9 mouse cellular contexts compared by ENCODE assay signal in the genomic region with DNA sequence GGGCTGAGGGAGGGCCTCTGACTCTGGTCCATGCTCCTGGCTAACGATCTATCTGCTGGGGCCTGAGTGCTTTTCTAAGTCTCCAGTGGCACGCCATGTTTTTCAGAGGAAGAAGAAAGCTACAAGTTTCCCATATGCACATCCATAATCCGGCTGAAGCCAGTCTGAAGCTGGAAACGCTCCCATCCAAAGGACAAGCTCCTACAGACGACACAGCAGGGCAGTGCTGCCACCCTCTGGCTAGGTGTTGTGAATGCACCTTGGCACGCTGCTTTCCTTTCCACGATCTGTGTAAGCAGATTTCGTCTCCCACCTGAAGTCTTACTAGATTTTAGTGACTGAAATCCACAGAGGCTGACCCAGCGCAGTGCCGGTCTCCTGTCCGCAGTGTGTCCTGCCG. TPM values are rescaled to one million over a fixed set of nuclear protein-coding genes. Genes with fewer than 3 reads are reported as not detected.
A peak's percentile ranks its signal among the peaks of the same experiment; 100 is the strongest.
DNase-seq lines count a peak whose midpoint lies in the region; ATAC-seq and TF ChIP-seq lines count a peak whose summit lies in the region.
"Had no signal": no experiment of that assay in that cellular context is flagged by ENCODE, and none has a peak within 500 bp of the region (broad histone marks: within the 10 kb centered on the region; RNA-seq: fewer than 3 reads in every experiment).

No protein-coding gene starts in this region.

- peaks cover 5% of the 10 kb centered on the region; the same call in 1 of the 2 replicates for H3K36me3 ChIP-seq in intestine, embryonic 16.5 days (ENCODE audit: control insufficient read depth, insufficient read depth, low read length)
- peaks cover 77% of the 10 kb centered on the region for H3K36me3 ChIP-seq in midbrain, embryonic 12.5 days
- peaks cover 39% of the 10 kb centered on the region for H3K36me3 ChIP-seq in small intestine, adult 2 months (ENCODE audit: control insufficient read depth, insufficient read depth, low read length)

- ATAC-seq in intestine, embryonic 16.5 days: peak; percentile 80
- peak; percentile 38; the same call in 1 of the 2 replicates for ATAC-seq in midbrain, embryonic 12.5 days (ENCODE audit: low FRiP score, low read depth)
- ATAC-seq: Patski had no signal

- no peaks in the 10 kb centered on the region for H3K27me3 ChIP-seq in intestine, embryonic 16.5 days (replicated peaks; ENCODE audit: control insufficient read depth, insufficient read depth, low read length)
- no peaks in the 10 kb centered on the region for H3K27me3 ChIP-seq in midbrain, embryonic 12.5 days
- no peaks in the 10 kb centered on the region for H3K27me3 ChIP-seq in small intestine, adult 2 months (ENCODE audit: control insufficient read depth, insufficient read depth, low read length)
- H3K27me3 ChIP-seq: Patski had no signal

- H3K9ac ChIP-seq in intestine, embryonic 16.5 days (ENCODE audit: low read depth, low read length): peak overlapping the region; percentile 40
- peak overlapping the region; percentile 28; the same call in 1 of the 2 replicates for H3K9ac ChIP-seq in midbrain, embryonic 12.5 days (replicated peaks)

- H3K27ac ChIP-seq in intestine, embryonic 16.5 days (ENCODE audit: low read length): no peak overlapping the region
- 0 out of 2 replicates have a peak overlapping the region, but pooled peaks have one; percentile 35 for H3K27ac ChIP-seq in midbrain, embryonic 12.5 days (replicated peaks)
- no peak overlapping the region for H3K27ac ChIP-seq in small intestine, adult 2 months (ENCODE audit: insufficient read depth, low read depth, low read length)

- DNase-seq in urinary bladder, adult 18-20 months (ENCODE audit: low spot score in 2 of 2): peak; percentile 61 to 62
- DNase-seq in urinary bladder, postnatal 10 days (ENCODE audit: low spot score): no peak
- DNase-seq in embryo, embryonic 11.5 days (ENCODE audit: low read depth, low spot score): peak; percentile 55
- DNase-seq in gastrocnemius, postnatal 25 days: peak; percentile 60
- peak; percentile 92 to 97 for DNase-seq in left cerebral cortex, postnatal 14 days (ENCODE audit: low spot score in 2 of 2)

- no peaks in the 10 kb centered on the region for H3K9me3 ChIP-seq in intestine, embryonic 16.5 days (ENCODE audit: control insufficient read depth, low read length)
- H3K9me3 ChIP-seq in midbrain, embryonic 12.5 days: no peaks in the 10 kb centered on the region

- H3K4me2 ChIP-seq in intestine, embryonic 16.5 days (ENCODE audit: low read depth, low read length): no peak overlapping the region
- H3K4me2 ChIP-seq in midbrain, embryonic 12.5 days (replicated peaks): no peak overlapping the region

- H3K4me1 ChIP-seq in intestine, embryonic 16.5 days (ENCODE audit: control insufficient read depth, insufficient read depth, low read length): no peaks in the 10 kb centered on the region
- H3K4me1 ChIP-seq in midbrain, embryonic 12.5 days: no peaks in the 10 kb centered on the region
- no peaks in the 10 kb centered on the region for H3K4me1 ChIP-seq in small intestine, adult 2 months (ENCODE audit: control insufficient read depth, insufficient read depth, insufficient read length, low read length)

- WGBS in intestine, embryonic 16.5 days: 43% methylated on average over 12 of the region's 12 CpGs
- WGBS in midbrain, embryonic 12.5 days: 53% methylated on average over 12 of the region's 12 CpGs
- 50% methylated on average over 12 of the region's 12 CpGs for WGBS in small intestine, adult 2 months

- intact Hi-C loops in left cerebral cortex, postnatal 14 days (cut with DNase I): loop anchor here (1.0 kb wide), 1 partner anchor 60 kb away; no protein-coding TSS in a partner anchor

- no peak overlapping the region for H3K4me3 ChIP-seq in intestine, embryonic 16.5 days (ENCODE audit: low read length)
- no peak overlapping the region for H3K4me3 ChIP-seq in midbrain, embryonic 12.5 days
- H3K4me3 ChIP-seq in small intestine, adult 2 months (ENCODE audit: low read depth, low read length): no peak overlapping the region

- peak; percentile 89 for TF ChIP-seq CTCF in small intestine, adult 2 months (IDR thresholded peaks at IDR 0.05; ENCODE audit: extremely low read depth, insufficient read length, insufficient replicate concordance, low read depth, low read length)

- TF ChIP-seq POLR2A in small intestine, adult 2 months (IDR thresholded peaks at IDR 0.05; ENCODE audit: low read depth, low read length): no peak

RNA-seq across cellular contexts. Expression of a gene that starts 14.3 kb away (rescaled TPM):
- total RNA-seq in gastrocnemius, postnatal 25 days (2021): 10 to 100 TPM; 13.7 to 14.0 TPM
- 17.0 and 20.8 TPM in 2 replicates for polyA plus RNA-seq in intestine, embryonic 16.5 days (2015; fragmentation: Nextera tagmentation; extraction: Ambion mirVana)
- 10 to 100 TPM; 50.4 to 60.0 TPM for total RNA-seq in left cerebral cortex, postnatal 14 days (2021)
- 22.3 and 23.5 TPM in 2 replicates for polyA plus RNA-seq in midbrain, embryonic 12.5 days (2016; fragmentation: Nextera tagmentation; extraction: Ambion mirVana)
- 11.7 and 35.0 TPM in 2 replicates for polyA plus RNA-seq in small intestine, adult 2 months (2012; rRNA removed)

RNA-seq across cellular contexts. Expression of a gene that starts 44.3 kb away (rescaled TPM):
- 10 to 100 TPM; 18.6 to 20.8 TPM for total RNA-seq in gastrocnemius, postnatal 25 days (2021)
- 34.7 and 35.0 TPM in 2 replicates for polyA plus RNA-seq in intestine, embryonic 16.5 days (2015; fragmentation: Nextera tagmentation; extraction: Ambion mirVana)
- total RNA-seq in left cerebral cortex, postnatal 14 days (2021): 10 to 100 TPM; 50.6 TPM
- polyA plus RNA-seq in midbrain, embryonic 12.5 days (2016; fragmentation: Nextera tagmentation; extraction: Ambion mirVana): 66.6 and 67.8 TPM in 2 replicates
- polyA plus RNA-seq in small intestine, adult 2 months (2012; rRNA removed): 8.1 and 11.4 TPM in 2 replicates

RNA-seq across cellular contexts. Expression of a gene that starts 44.5 kb away (rescaled TPM):
- 1 to 10 TPM; 3.2 to 3.7 TPM for total RNA-seq in gastrocnemius, postnatal 25 days (2021)
- 15.2 and 17.1 TPM in 2 replicates for polyA plus RNA-seq in intestine, embryonic 16.5 days (2015; fragmentation: Nextera tagmentation; extraction: Ambion mirVana)
- 10 to 100 TPM; 11.0 to 14.8 TPM for total RNA-seq in left cerebral cortex, postnatal 14 days (2021)
- polyA plus RNA-seq in midbrain, embryonic 12.5 days (2016; fragmentation: Nextera tagmentation; extraction: Ambion mirVana): 36.2 and 38.3 TPM in 2 replicates
- 6.5 and 7.0 TPM in 2 replicates for polyA plus RNA-seq in small intestine, adult 2 months (2012; rRNA removed)
